ENCODE assay signal across 7 mouse cellular contexts in genomic region chr9:32445789-32446188, GRCm38 (mm10).
DNase-seq lines count a peak whose midpoint lies in the region; ATAC-seq and TF ChIP-seq lines count a peak whose summit lies in the region.

No protein-coding gene starts in this region.

- H3K36me3 ChIP-seq in kidney, postnatal 0 days (ENCODE audit: insufficient read depth, low read length), result peaks cover 3% of the 10 kb centered on the region; the same call in 1 of the 2 replicates
- no peaks in the 10 kb centered on the region; the same call in 1 of the 2 replicates for H3K36me3 ChIP-seq in kidney, embryonic 14.5 days (ENCODE audit: control insufficient read depth, insufficient read depth, low read length)
- H3K36me3 ChIP-seq in MEL (ENCODE audit: control insufficient read depth in 1 of 2, insufficient read depth in 2 of 2, low read length in 2 of 2), result peaks cover 0 to 2% of the 10 kb centered on the region in 2 experiments; a peak in 1 of 4 replicates
- H3K36me3 ChIP-seq in splenic B cell, adult 2 months (ENCODE audit: control insufficient read depth, insufficient read depth, low read length, poor library complexity, severe bottlenecking), result peaks cover 6% of the 10 kb centered on the region

- no peaks in the 10 kb centered on the region for H3K27me3 ChIP-seq in kidney, postnatal 0 days (ENCODE audit: insufficient read depth, low read length)
- H3K27me3 ChIP-seq in kidney, embryonic 14.5 days (ENCODE audit: control insufficient read depth, insufficient read depth, low read length), result no peaks in the 10 kb centered on the region
- no peaks in the 10 kb centered on the region for H3K27me3 ChIP-seq in MEL (ENCODE audit: control insufficient read depth in 1 of 2, insufficient read depth in 2 of 2, low read length in 2 of 2)
- H3K27me3 ChIP-seq in splenic B cell, adult 2 months (ENCODE audit: control insufficient read depth, insufficient read depth, low read length, poor library complexity, severe bottlenecking), result no peaks in the 10 kb centered on the region

- H3K4me1 ChIP-seq in kidney, postnatal 0 days (replicated peaks; ENCODE audit: insufficient read depth, low read length), result no peaks in the 10 kb centered on the region
- H3K4me1 ChIP-seq in kidney, embryonic 14.5 days (ENCODE audit: control insufficient read depth, insufficient read depth, low read length), result no peaks in the 10 kb centered on the region
- 0 out of 4 replicates have a peak, but pooled peaks cover 0 to 7% of the 10 kb centered on the region in 2 experiments for H3K4me1 ChIP-seq in MEL (ENCODE audit: control insufficient read depth in 1 of 2, insufficient read depth in 2 of 2, low read length in 2 of 2)

- no peak overlapping the region for H3K9ac ChIP-seq in kidney, postnatal 0 days (ENCODE audit: low read depth, low read length)
- H3K9ac ChIP-seq in kidney, embryonic 14.5 days (ENCODE audit: low read depth, low read length), result no peak overlapping the region
- no peak overlapping the region for H3K9ac ChIP-seq in MEL (ENCODE audit: control insufficient read depth, low read depth, low read length, poor library complexity, severe bottlenecking)

- no peak for TF ChIP-seq POLR2A in MEL (IDR thresholded peaks at IDR 0.05; ENCODE audit: control insufficient read depth in 1 of 2, insufficient read depth in 1 of 2, low read depth in 1 of 2, low read length in 2 of 2, poor library complexity in 1 of 2)

- DNase-seq in kidney, postnatal 0 days (ENCODE audit: low spot score), result peak; percentile 51
- DNase-seq in MEL (ENCODE audit: low read depth, low spot score), result peak; percentile 75
- DNase-seq in splenic B cell, adult 2 months (ENCODE audit: low read depth, low spot score), result peak; percentile 73
- no peak for DNase-seq in urinary bladder, postnatal 10 days (ENCODE audit: low spot score)
- no peak for DNase-seq in right cerebral cortex, adult 18-20 months

- no peaks in the 10 kb centered on the region for H3K9me3 ChIP-seq in kidney, postnatal 0 days (replicated peaks; ENCODE audit: low read length)
- no peaks in the 10 kb centered on the region for H3K9me3 ChIP-seq in kidney, embryonic 14.5 days (ENCODE audit: control insufficient read depth, low read length)
- no peaks in the 10 kb centered on the region for H3K9me3 ChIP-seq in MEL (replicated peaks; ENCODE audit: insufficient read depth, low read length)

- H3K79me2 ChIP-seq in MEL (ENCODE audit: control insufficient read depth, insufficient read depth, low read length, poor library complexity), result no peaks in the 10 kb centered on the region

- no peak overlapping the region for H3K27ac ChIP-seq in kidney, postnatal 0 days
- no peak overlapping the region for H3K27ac ChIP-seq in kidney, embryonic 14.5 days (ENCODE audit: low read depth, low read length)
- no peak overlapping the region for H3K27ac ChIP-seq in MEL (ENCODE audit: control insufficient read depth, low read depth, low read length)

- no peak overlapping the region for H3K4me3 ChIP-seq in kidney, postnatal 0 days (replicated peaks; ENCODE audit: low read depth, low read length)
- no peak overlapping the region for H3K4me3 ChIP-seq in kidney, embryonic 14.5 days (ENCODE audit: low read length)
- no peak overlapping the region for H3K4me3 ChIP-seq in MEL (ENCODE audit: control insufficient read depth in 1 of 2, insufficient read depth in 1 of 2, low read depth in 2 of 2, low read length in 2 of 2)

- 59% methylated on average over 3 of the region's 3 CpGs for WGBS in kidney, postnatal 0 days
- WGBS in kidney, embryonic 14.5 days, result 56% methylated on average over 3 of the region's 3 CpGs

- peak; percentile 67 for TF ChIP-seq CTCF in kidney, postnatal 0 days (IDR thresholded peaks at IDR 0.05; ENCODE audit: low read depth)
- TF ChIP-seq CTCF in MEL (IDR thresholded peaks at IDR 0.05 in 2 of 3, conservative IDR thresholded peaks at IDR 0.05 in 1 of 3; ENCODE audit: control insufficient read depth in 1 of 3, insufficient read depth in 1 of 3, low read depth in 2 of 3, low read length in 3 of 3, poor library complexity in 1 of 3, severe bottlenecking in 1 of 3), result peak; percentile 23 to 55 (median 50); a peak in 5 of 6 replicates

- no peak for ATAC-seq in kidney, postnatal 0 days (replicated peaks; ENCODE audit: low FRiP score, low read depth)
- ATAC-seq in kidney, embryonic 14.5 days (ENCODE audit: low FRiP score, low TSS enrichment), result no peak
- peak; percentile 66 to 73; a peak in 2 of 4 replicates for ATAC-seq in hematopoietic stem cell, adult 5-6 weeks (replicated peaks in 1 of 2; ENCODE audit: insufficient read depth in 1 of 2, low FRiP score in 2 of 2, low TSS enrichment in 1 of 2, low read depth in 1 of 2, poor library complexity in 2 of 2, severe bottlenecking in 2 of 2)

- peak; percentile 27 for TF ChIP-seq RAD21 in MEL (IDR thresholded peaks at IDR 0.05; ENCODE audit: low read depth, low read length)

- no peak for TF ChIP-seq EP300 in MEL (IDR thresholded peaks at IDR 0.05; ENCODE audit: low read depth in 1 of 2, low read length in 2 of 2)

- no peak overlapping the region for H3K4me2 ChIP-seq in kidney, postnatal 0 days (ENCODE audit: low read length)
- no peak overlapping the region for H3K4me2 ChIP-seq in kidney, embryonic 14.5 days (replicated peaks; ENCODE audit: low read depth, low read length)

TF ChIP-seq in MEL, 35 proteins besides CTCF, POLR2A, EP300 and RAD21:
- TF ChIP-seq ZC3H11A (IDR thresholded peaks at IDR 0.05; ENCODE audit: low read depth, low read length) (no peak), SMC3 (IDR thresholded peaks at IDR 0.05; ENCODE audit: low read depth, low read length) (peak; percentile 18; the same call in 1 of the 2 replicates)

Comparison
In these comparisons a context has a peak if more than half of its experiments do, and no peak if none do; other contexts are left out.
1. ATAC-seq: peak in hematopoietic stem cell, adult 5-6 weeks (2 of 2); none in kidney, postnatal 0 days (single experiment) and kidney, embryonic 14.5 days (single experiment).
2. DNase-seq: peak in kidney, postnatal 0 days (single experiment), MEL (single experiment) and splenic B cell, adult 2 months (single experiment); none in urinary bladder, postnatal 10 days (single experiment) and right cerebral cortex, adult 18-20 months (single experiment).